Mouse (Mus musculus): ENCODE measurements around the gene Caly.

GRCm38 (mm10) chr7:140059601-140060000 is 22.7 kb downstream of the Caly start:
- TF ChIP-seq CTCF (IDR thresholded peaks at IDR 0.05; ENCODE audit: extremely low read depth, insufficient read depth, insufficient read length, insufficient replicate concordance): no peak
- no peak for TF ChIP-seq POLR2A (IDR thresholded peaks at IDR 0.05; ENCODE audit: low read depth, low read length)

All from spleen, adult 2 months (tissue).